Mouse (Mus musculus): ENCODE results near the gene Vkorc1l1.

- TF ChIP-seq CTCF (IDR thresholded peaks at IDR 0.05) (no peak), EP300 (IDR thresholded peaks at IDR 0.05) (no peak)
These were observed 36.0 kb downstream of the Vkorc1l1 start for GRCm38 (mm10) chr5:129977768-129978167.

Data from lung, postnatal 0 days (tissue).